Mouse (Mus musculus) MEL (cell line): ENCODE measurements around the gene Acvr1. TPM values are rescaled to one million over a fixed set of nuclear protein-coding genes. Genes with fewer than 3 reads are reported as not detected.

Experiments used
- DNase-seq: peaks from one replicate; pipeline ENCODE4 v3.0.0; 2011; ENCODE audit warnings: low read depth, low spot score
- H3K27ac ChIP-seq: 2 replicates; pipeline ENCODE4 v1.5.1; 2012; ENCODE audit warnings: low read depth, mild to moderate bottlenecking, control low read depth, low read length, moderate library complexity; ENCODE audit not compliant: control insufficient read depth
- H3K27me3 ChIP-seq, 2 experiments: fragments of 150-350 bp in 1 of 2; sonication (generic) in 1 of 2; 2 replicates each; pipeline ENCODE4 v1.6.1; 2012; ENCODE audit warnings: low read length in 2 of 2, mild to moderate bottlenecking in 2 of 2, improper control_type of control experiment in 1 of 2, moderate library complexity in 1 of 2; ENCODE audit not compliant: insufficient read depth in 2 of 2, control insufficient read depth in 1 of 2
- H3K36me3 ChIP-seq, 2 experiments: 2 replicates each; pipeline ENCODE4 v1.6.1; 2012 to 2014; ENCODE audit warnings: low read length in 2 of 2, improper control_type of control experiment in 1 of 2, inconsistent platforms in 1 of 2, mild to moderate bottlenecking in 1 of 2; ENCODE audit not compliant: insufficient read depth in 2 of 2, control insufficient read depth in 1 of 2
- H3K4me1 ChIP-seq, 2 experiments: fragments of 150-350 bp in 1 of 2; sonication (generic) in 1 of 2; 2 replicates each; pipeline ENCODE4 v1.6.1; 2012; ENCODE audit warnings: low read length in 2 of 2, improper control_type of control experiment in 1 of 2, mild to moderate bottlenecking in 1 of 2; ENCODE audit not compliant: insufficient read depth in 2 of 2, control insufficient read depth in 1 of 2
- H3K4me3 ChIP-seq, 2 experiments: fragments of 150-350 bp in 1 of 2; sonication (generic) in 1 of 2; 2 replicates each; pipeline ENCODE4 v1.5.1; 2012; ENCODE audit warnings: low read depth in 2 of 2, low read length in 2 of 2, mild to moderate bottlenecking in 2 of 2, moderate library complexity in 2 of 2, control low read depth in 1 of 2, improper control_type of control experiment in 1 of 2; ENCODE audit not compliant: control insufficient read depth in 1 of 2, insufficient read depth in 1 of 2
- H3K79me2 ChIP-seq: 2 replicates; pipeline ENCODE4 v1.6.1; 2012; ENCODE audit warnings: mild to moderate bottlenecking, low read length, moderate library complexity; ENCODE audit not compliant: control insufficient read depth, poor library complexity, insufficient read depth
- H3K9ac ChIP-seq: 2 replicates; pipeline ENCODE4 v1.6.1; 2012; ENCODE audit warnings: low read depth, mild to moderate bottlenecking, control low read depth, low read length, moderate library complexity; ENCODE audit not compliant: control insufficient read depth, poor library complexity, severe bottlenecking
- H3K9me3 ChIP-seq: fragments of 150-350 bp; sonication (generic); replicated peaks from 2 replicates; pipeline ENCODE4 v1.6.1; 2012; ENCODE audit warnings: mild to moderate bottlenecking, low read length, improper control_type of control experiment, moderate library complexity; ENCODE audit not compliant: insufficient read depth
- BHLHE40 ChIP-seq: IDR thresholded peaks from 2 replicates; pipeline ENCODE4 v1.6.1; 2012; ENCODE audit warnings: low read depth, mild to moderate bottlenecking, inconsistent platforms, low read length, improper control_type of control experiment, borderline replicate concordance
- CHD1 ChIP-seq: IDR thresholded peaks from 2 replicates; pipeline ENCODE4 v1.6.1; 2012; ENCODE audit warnings: low read depth, mild to moderate bottlenecking, inconsistent platforms, low read length, improper control_type of control experiment
- CHD2 ChIP-seq: IDR thresholded peaks from 2 replicates; pipeline ENCODE4 v1.6.1; 2011; ENCODE audit warnings: low read length, improper control_type of control experiment
- ETS1 ChIP-seq: IDR thresholded peaks from 2 replicates; pipeline ENCODE4 v1.6.1; 2012; ENCODE audit warnings: low read depth, mild to moderate bottlenecking, inconsistent platforms, low read length, improper control_type of control experiment, moderate library complexity
- GABPA ChIP-seq: IDR thresholded peaks from 2 replicates; pipeline ENCODE4 v1.6.1; 2012; ENCODE audit warnings: low read depth, mild to moderate bottlenecking, inconsistent platforms, low read length, improper control_type of control experiment, moderate library complexity
- HCFC1 ChIP-seq: IDR thresholded peaks from 2 replicates; pipeline ENCODE4 v1.6.1; 2012; ENCODE audit warnings: low read depth, mild to moderate bottlenecking, inconsistent platforms, low read length, improper control_type of control experiment, moderate library complexity
- KAT2A ChIP-seq: conservative IDR thresholded peaks from 2 replicates; pipeline ENCODE4 v1.6.1; 2012; ENCODE audit warnings: low read depth, low read length, improper control_type of control experiment, inconsistent platforms
- MXI1 ChIP-seq: IDR thresholded peaks from 2 replicates; pipeline ENCODE4 v1.6.1; 2011; ENCODE audit warnings: mild to moderate bottlenecking, low read depth, low read length, improper control_type of control experiment
- MYB ChIP-seq: IDR thresholded peaks from 2 replicates; pipeline ENCODE4 v1.6.1; 2011; ENCODE audit warnings: mild to moderate bottlenecking, low read depth, low read length, improper control_type of control experiment
- MYC ChIP-seq: IDR thresholded peaks from 2 replicates; pipeline ENCODE4 v1.6.1; 2011; ENCODE audit warnings: low read depth, mild to moderate bottlenecking, low read length, improper control_type of control experiment, moderate library complexity
- NRF1 ChIP-seq: IDR thresholded peaks from 2 replicates; pipeline ENCODE4 v1.6.1; 2014; ENCODE audit warnings: low read depth, mild to moderate bottlenecking, inconsistent platforms, low read length, improper control_type of control experiment, moderate library complexity; ENCODE audit not compliant: poor library complexity, insufficient read depth, severe bottlenecking
- POLR2A ChIP-seq, 2 experiments: IDR thresholded peaks; 2 replicates each; pipeline ENCODE4 v1.6.1; 2011 to 2012; ENCODE audit warnings: low read length in 2 of 2, mild to moderate bottlenecking in 2 of 2, control low read depth in 1 of 2, improper control_type of control experiment in 1 of 2, low read depth in 1 of 2, moderate library complexity in 1 of 2; ENCODE audit not compliant: control insufficient read depth in 1 of 2, insufficient read depth in 1 of 2, poor library complexity in 1 of 2
- POLR2AphosphoS2 ChIP-seq: IDR thresholded peaks from 2 replicates; pipeline ENCODE4 v1.6.1; 2011; ENCODE audit warnings: low read length, improper control_type of control experiment
- POLR2AphosphoS5 ChIP-seq: IDR thresholded peaks from 2 replicates; pipeline ENCODE4 v1.6.1; 2012; ENCODE audit warnings: low read depth, borderline replicate concordance, mild to moderate bottlenecking, inconsistent platforms, low read length, moderate library complexity, mixed read lengths
- SMC3 ChIP-seq: IDR thresholded peaks from 2 replicates; pipeline ENCODE4 v1.6.1; 2011; ENCODE audit warnings: low read depth, low read length, improper control_type of control experiment
- TAL1 ChIP-seq: IDR thresholded peaks from 2 replicates; pipeline ENCODE4 v1.6.1; 2012; ENCODE audit warnings: mild to moderate bottlenecking, inconsistent platforms, low read length, moderate library complexity, mixed read lengths
- TBP ChIP-seq: IDR thresholded peaks from 2 replicates; pipeline ENCODE4 v1.8.0; 2011; ENCODE audit warnings: low read depth, low read length, improper control_type of control experiment
- TCF12 ChIP-seq: IDR thresholded peaks from 2 replicates; pipeline ENCODE4 v1.6.1; 2014; ENCODE audit warnings: low read depth, mild to moderate bottlenecking, inconsistent platforms, low read length, improper control_type of control experiment, moderate library complexity
- UBTF ChIP-seq: IDR thresholded peaks from 2 replicates; pipeline ENCODE4 v1.6.1; 2012; ENCODE audit warnings: low read depth, mild to moderate bottlenecking, inconsistent platforms, low read length, improper control_type of control experiment, moderate library complexity, borderline replicate concordance; ENCODE audit not compliant: insufficient read depth
- USF2 ChIP-seq, 2 experiments: IDR thresholded peaks; 2 replicates each; pipeline ENCODE4 v1.6.1; 2011 to 2012; ENCODE audit warnings: improper control_type of control experiment in 2 of 2, low read length in 2 of 2, borderline replicate concordance in 1 of 2, inconsistent platforms in 1 of 2, low read depth in 1 of 2, mild to moderate bottlenecking in 1 of 2; ENCODE audit not compliant: insufficient read depth in 1 of 2
- ZKSCAN1 ChIP-seq: IDR thresholded peaks from 2 replicates; pipeline ENCODE4 v1.6.1; 2012; ENCODE audit warnings: low read depth, mild to moderate bottlenecking, inconsistent platforms, low read length, improper control_type of control experiment, moderate library complexity
- ZMIZ1 ChIP-seq: IDR thresholded peaks from 2 replicates; pipeline ENCODE4 v1.6.1; 2012; ENCODE audit warnings: low read depth, mild to moderate bottlenecking, inconsistent platforms, low read length, improper control_type of control experiment, moderate library complexity
- polyA plus RNA-seq, 2 experiments: library from polyadenylated mRNA; stranded (reverse) in 1 of 2; unstranded in 1 of 2; fragments of >175 nt in 1 of 2; fragments of >200 nt in 1 of 2; gene quantifications; 2 replicates each; pipeline versions ENCODE4 v1.2.1 to v1.2.4; 2012; ENCODE audit warnings: low replicate concordance in 2 of 2, low read depth in 1 of 2; ENCODE audit not compliant: insufficient read length in 2 of 2, insufficient read depth in 1 of 2, missing spikeins in 1 of 2
- total RNA-seq: library from RNA; depleted of rRNA; stranded (reverse); fragments of 300-350 nt; gene quantifications from 2 replicates; pipeline ENCODE4 v1.2.3, GENCODE M21; 2012

Gene Acvr1
- total and polyA plus RNA-seq, 3 experiments = not detected

DNA sequence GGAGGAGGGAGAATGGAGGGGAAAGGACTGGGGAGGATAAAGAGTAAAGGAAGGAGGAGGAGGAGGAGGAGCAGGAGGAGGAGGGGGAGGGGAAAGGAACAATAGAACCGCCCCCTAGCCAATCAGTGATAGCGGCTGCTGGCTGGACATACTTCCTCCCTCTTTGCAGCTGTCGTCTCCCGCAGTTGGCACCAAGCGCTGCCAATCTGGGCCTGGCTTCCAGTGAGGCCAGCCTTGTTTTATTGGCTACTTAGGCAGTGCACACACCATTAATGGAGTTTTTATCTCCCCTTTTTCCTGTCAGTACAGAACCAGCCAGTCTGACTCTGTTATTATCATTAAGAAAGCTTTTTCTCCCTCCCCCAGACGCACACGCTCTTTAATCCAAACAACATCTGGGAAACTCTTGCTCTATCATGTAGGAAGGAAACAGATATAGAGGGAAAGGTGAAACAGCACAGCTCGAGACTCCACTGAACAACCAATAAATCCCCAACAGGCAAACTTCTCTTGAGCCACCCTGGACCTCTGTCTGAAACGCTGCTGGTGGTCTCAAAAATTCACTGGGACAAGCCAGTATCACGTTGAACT lies 34.6 kb downstream of the Acvr1 start:
- DNase-seq = no peak
- Histone ChIP-seq H3K27ac (no peak overlapping the region), H3K9ac (no peak overlapping the region), H3K79me2 (no peaks in the 10 kb centered on the region), H3K27me3 (no peaks in the 10 kb centered on the region), H3K36me3 (no peaks in the 10 kb centered on the region), H3K9me3 (no peaks in the 10 kb centered on the region), H3K4me1 (no peaks in the 10 kb centered on the region), H3K4me3 (no peak overlapping the region)
- no peak for TF ChIP-seq USF2 (IDR thresholded peaks at IDR 0.05; ENCODE audit: borderline replicate concordance in 1 of 2, insufficient read depth in 1 of 2, low read depth in 1 of 2, low read length in 2 of 2)
- no peak for TF ChIP-seq CHD2
- TF ChIP-seq MXI1 = no peak
- TF ChIP-seq ETS1 = no peak
- TF ChIP-seq TAL1 = no peak
- no peak for TF ChIP-seq SMC3
- no peak for TF ChIP-seq POLR2AphosphoS2

DNA sequence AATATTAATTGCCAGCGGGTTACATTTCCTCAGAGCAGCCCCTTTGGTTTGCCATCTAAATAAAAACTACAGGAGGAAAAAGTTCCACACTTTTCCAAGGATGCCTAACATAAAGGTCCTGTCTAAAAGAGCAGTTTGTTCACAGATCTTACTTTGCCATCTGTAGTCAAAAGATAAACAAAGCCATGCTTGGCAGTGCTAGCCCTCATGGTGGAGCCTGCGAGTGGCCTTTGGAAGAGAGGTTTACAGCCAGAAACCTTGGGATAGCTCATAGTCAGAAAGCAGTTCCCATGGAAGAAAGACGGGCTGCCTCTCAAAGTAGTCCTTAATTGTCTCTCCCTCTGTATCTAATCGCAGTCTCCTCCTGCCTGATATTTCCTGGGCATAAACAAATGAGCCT lies 36.4 kb downstream of the Acvr1 start:
- H3K9ac ChIP-seq = no peak overlapping the region
- TF ChIP-seq POLR2AphosphoS2 (no peak), POLR2A (IDR thresholded peaks at IDR 0.05; ENCODE audit: control insufficient read depth in 1 of 2, insufficient read depth in 1 of 2, low read depth in 1 of 2, low read length in 2 of 2, poor library complexity in 1 of 2) (no peak), TBP (no peak), GABPA (no peak), HCFC1 (no peak), TCF12 (no peak)
- H3K9me3 ChIP-seq = no peaks in the 10 kb centered on the region
- H3K4me1 ChIP-seq = no peaks in the 10 kb centered on the region
- no peak overlapping the region for H3K4me3 ChIP-seq
- no peaks in the 10 kb centered on the region for H3K27me3 ChIP-seq
- no peaks in the 10 kb centered on the region for H3K79me2 ChIP-seq
- H3K36me3 ChIP-seq = no peaks in the 10 kb centered on the region
- H3K27ac ChIP-seq = no peak overlapping the region
- DNase-seq = no peak

DNA sequence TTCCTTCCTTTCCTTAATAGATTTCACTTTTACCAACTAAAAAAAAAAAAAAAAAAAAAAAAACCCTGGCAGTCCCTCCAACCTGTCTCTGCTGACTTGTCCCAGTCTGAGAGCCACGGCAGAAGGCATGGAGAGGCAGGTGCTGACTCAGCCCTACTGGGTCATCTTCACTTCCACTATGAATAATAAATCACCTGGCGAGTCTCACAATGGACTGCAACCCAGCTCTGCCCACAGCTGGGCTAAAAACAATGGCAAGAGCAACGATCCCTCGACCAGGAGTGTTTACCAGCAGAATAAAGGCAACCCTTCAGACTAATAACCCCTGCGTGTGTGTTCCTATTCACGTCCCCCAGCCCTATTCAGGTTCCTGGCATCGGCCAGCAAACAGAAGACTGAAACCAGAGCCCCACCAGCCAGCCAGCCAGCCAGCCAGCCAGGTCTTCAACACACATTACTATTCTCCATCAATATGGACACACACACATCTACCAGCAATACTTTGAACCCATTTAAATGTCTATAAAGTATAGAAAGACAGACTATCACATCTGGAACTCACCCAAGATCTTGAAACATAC lies 37.0 kb downstream of the Acvr1 start:
- DNase-seq = no peak
- Histone ChIP-seq H3K4me3 (no peak overlapping the region), H3K27ac (no peak overlapping the region), H3K9ac (no peak overlapping the region), H3K79me2 (no peaks in the 10 kb centered on the region), H3K4me1 (no peaks in the 10 kb centered on the region), H3K27me3 (no peaks in the 10 kb centered on the region), H3K9me3 (no peaks in the 10 kb centered on the region), H3K36me3 (no peaks in the 10 kb centered on the region)
- TF ChIP-seq KAT2A (no peak), UBTF (no peak), HCFC1 (no peak), BHLHE40 (no peak), POLR2AphosphoS5 (no peak), ZKSCAN1 (no peak), MYC (no peak), CHD1 (no peak), ZMIZ1 (no peak), NRF1 (no peak), MYB (no peak), POLR2AphosphoS2 (no peak)
